Mouse (Mus musculus): Measurements from ENCODE around the gene Qars. TPM values are rescaled to one million over a fixed set of nuclear protein-coding genes. Genes with fewer than 3 reads are reported as not detected.

The Qars gene
- polyA plus RNA-seq, 1 experiment from 2014 or later: 138 TPM

- Histone ChIP-seq H3K27ac (replicated peaks; ENCODE audit: low read depth, low read length) (no peak overlapping the region), H3K4me3 (ENCODE audit: low read depth, low read length) (no peak overlapping the region), H3K36me3 (ENCODE audit: control insufficient read depth, insufficient read depth, low read length) (peaks cover 15% of the 10 kb centered on the region; the same call in 1 of the 2 replicates), H3K9ac (ENCODE audit: low read length) (no peak overlapping the region), H3K4me1 (ENCODE audit: control insufficient read depth, insufficient read depth, low read length) (peaks cover 7% of the 10 kb centered on the region), H3K27me3 (ENCODE audit: control insufficient read depth, insufficient read depth, low read length) (no peaks in the 10 kb centered on the region), H3K4me2 (ENCODE audit: low read depth, severe bottlenecking) (no peak overlapping the region), H3K9me3 (ENCODE audit: control insufficient read depth, low read length) (no peaks in the 10 kb centered on the region)
- WGBS: 95% methylated on average over 18 of the region's 18 CpGs
- DNase-seq (ENCODE audit: low spot score) (no peak), ATAC-seq (ENCODE audit: insufficient number of reproducible peaks, low FRiP score, low TSS enrichment, low read depth) (no peak)
Observed at GRCm38 (mm10) chr9:108483051-108483790, 24.3 kb upstream of the Qars start.

- no peak overlapping the region for H3K27ac ChIP-seq (replicated peaks; ENCODE audit: low read depth, low read length)
- peaks cover 16% of the 10 kb centered on the region; the same call in 1 of the 2 replicates for H3K36me3 ChIP-seq (ENCODE audit: control insufficient read depth, insufficient read depth, low read length)
- peaks cover 7% of the 10 kb centered on the region for H3K4me1 ChIP-seq (ENCODE audit: control insufficient read depth, insufficient read depth, low read length)
- H3K9me3 ChIP-seq (ENCODE audit: control insufficient read depth, low read length): no peaks in the 10 kb centered on the region
- 93% methylated on average over 15 of the region's 15 CpGs for WGBS
- DNase-seq (ENCODE audit: low spot score): no peak
- no peak overlapping the region for H3K4me2 ChIP-seq (ENCODE audit: low read depth, severe bottlenecking)
- H3K9ac ChIP-seq (ENCODE audit: low read length): no peak overlapping the region
- H3K4me3 ChIP-seq (ENCODE audit: low read depth, low read length): no peak overlapping the region
- H3K27me3 ChIP-seq (ENCODE audit: control insufficient read depth, insufficient read depth, low read length): no peaks in the 10 kb centered on the region
- ATAC-seq (ENCODE audit: insufficient number of reproducible peaks, low FRiP score, low TSS enrichment, low read depth): no peak
Observed at GRCm38 (mm10) chr9:108484021-108484420, 23.5 kb upstream of the Qars start.

GRCm38 (mm10) chr9:108485301-108485875, 22.1 kb upstream of the Qars start:
- H3K27ac ChIP-seq (replicated peaks; ENCODE audit: low read depth, low read length): no peak overlapping the region
- peaks cover 21% of the 10 kb centered on the region; the same call in 1 of the 2 replicates for H3K36me3 ChIP-seq (ENCODE audit: control insufficient read depth, insufficient read depth, low read length)
- ATAC-seq (ENCODE audit: insufficient number of reproducible peaks, low FRiP score, low TSS enrichment, low read depth) (no peak), DNase-seq (ENCODE audit: low spot score) (no peak)
- no peaks in the 10 kb centered on the region for H3K9me3 ChIP-seq (ENCODE audit: control insufficient read depth, low read length)
- no peaks in the 10 kb centered on the region for H3K27me3 ChIP-seq (ENCODE audit: control insufficient read depth, insufficient read depth, low read length)
- H3K9ac ChIP-seq (ENCODE audit: low read length): no peak overlapping the region
- WGBS: 96% methylated on average over 19 of the region's 19 CpGs
- H3K4me3 ChIP-seq (ENCODE audit: low read depth, low read length): no peak overlapping the region
- no peak overlapping the region for H3K4me2 ChIP-seq (ENCODE audit: low read depth, severe bottlenecking)
- peaks cover 6% of the 10 kb centered on the region for H3K4me1 ChIP-seq (ENCODE audit: control insufficient read depth, insufficient read depth, low read length)

- Histone ChIP-seq H3K27me3 (ENCODE audit: control insufficient read depth, insufficient read depth, low read length) (no peaks in the 10 kb centered on the region), H3K4me1 (ENCODE audit: control insufficient read depth, insufficient read depth, low read length) (peaks cover 13% of the 10 kb centered on the region), H3K36me3 (ENCODE audit: control insufficient read depth, insufficient read depth, low read length) (peaks cover 21% of the 10 kb centered on the region; the same call in 1 of the 2 replicates), H3K4me2 (ENCODE audit: low read depth, severe bottlenecking) (no peak overlapping the region), H3K27ac (replicated peaks; ENCODE audit: low read depth, low read length) (no peak overlapping the region), H3K9me3 (ENCODE audit: control insufficient read depth, low read length) (no peaks in the 10 kb centered on the region), H3K4me3 (ENCODE audit: low read depth, low read length) (no peak overlapping the region), H3K9ac (ENCODE audit: low read length) (0 out of 2 replicates have a peak overlapping the region, but pooled peaks have one; percentile 17)
- WGBS: 91% methylated on average over 8 of the region's 8 CpGs
- ATAC-seq (ENCODE audit: insufficient number of reproducible peaks, low FRiP score, low TSS enrichment, low read depth): no peak
- DNase-seq (ENCODE audit: low spot score): no peak
Observed at GRCm38 (mm10) chr9:108486973-108487530, 20.5 kb upstream of the Qars start.

- no peak for ATAC-seq (ENCODE audit: insufficient number of reproducible peaks, low FRiP score, low TSS enrichment, low read depth)
- Histone ChIP-seq H3K4me3 (ENCODE audit: low read depth, low read length) (no peak overlapping the region), H3K9ac (ENCODE audit: low read length) (no peak overlapping the region), H3K4me1 (ENCODE audit: control insufficient read depth, insufficient read depth, low read length) (peaks cover 15% of the 10 kb centered on the region), H3K4me2 (ENCODE audit: low read depth, severe bottlenecking) (no peak overlapping the region), H3K36me3 (ENCODE audit: control insufficient read depth, insufficient read depth, low read length) (peaks cover 23% of the 10 kb centered on the region; the same call in 1 of the 2 replicates), H3K27ac (replicated peaks; ENCODE audit: low read depth, low read length) (no peak overlapping the region), H3K27me3 (ENCODE audit: control insufficient read depth, insufficient read depth, low read length) (no peaks in the 10 kb centered on the region), H3K9me3 (ENCODE audit: control insufficient read depth, low read length) (no peaks in the 10 kb centered on the region)
- no peak for DNase-seq (ENCODE audit: low spot score)
- WGBS: 93% methylated on average over 17 of the region's 17 CpGs
Observed at GRCm38 (mm10) chr9:108488403-108488802, 19.1 kb upstream of the Qars start.

- DNase-seq (ENCODE audit: low spot score) (no peak), ATAC-seq (ENCODE audit: insufficient number of reproducible peaks, low FRiP score, low TSS enrichment, low read depth) (no peak)
- H3K9me3 ChIP-seq (ENCODE audit: control insufficient read depth, low read length): no peaks in the 10 kb centered on the region
- H3K36me3 ChIP-seq (ENCODE audit: control insufficient read depth, insufficient read depth, low read length): peaks cover 27% of the 10 kb centered on the region; the same call in 1 of the 2 replicates
- WGBS: 94% methylated on average over 20 of the region's 20 CpGs
- H3K4me1 ChIP-seq (ENCODE audit: control insufficient read depth, insufficient read depth, low read length): peaks cover 15% of the 10 kb centered on the region
- H3K9ac ChIP-seq (ENCODE audit: low read length): no peak overlapping the region
- H3K4me3 ChIP-seq (ENCODE audit: low read depth, low read length): no peak overlapping the region
- no peak overlapping the region; the same call in 1 of the 2 replicates for H3K27ac ChIP-seq (replicated peaks; ENCODE audit: low read depth, low read length)
- H3K27me3 ChIP-seq (ENCODE audit: control insufficient read depth, insufficient read depth, low read length): no peaks in the 10 kb centered on the region
- no peak overlapping the region for H3K4me2 ChIP-seq (ENCODE audit: low read depth, severe bottlenecking)
Observed at GRCm38 (mm10) chr9:108489215-108489614, 18.3 kb upstream of the Qars start.

GRCm38 (mm10) chr9:108489702-108490558, 17.6 kb upstream of the Qars start:
- no peaks in the 10 kb centered on the region for H3K27me3 ChIP-seq (ENCODE audit: control insufficient read depth, insufficient read depth, low read length)
- peak overlapping the region; percentile 82 for H3K9ac ChIP-seq (ENCODE audit: low read length)
- ATAC-seq (ENCODE audit: insufficient number of reproducible peaks, low FRiP score, low TSS enrichment, low read depth): peak; percentile 24
- peak overlapping the region; percentile 88 for H3K4me2 ChIP-seq (ENCODE audit: low read depth, severe bottlenecking)
- H3K27ac ChIP-seq (replicated peaks; ENCODE audit: low read depth, low read length): peak overlapping the region; percentile 92
- peak; percentile 23 for DNase-seq (ENCODE audit: low spot score)
- H3K9me3 ChIP-seq (ENCODE audit: control insufficient read depth, low read length): no peaks in the 10 kb centered on the region
- H3K4me1 ChIP-seq (ENCODE audit: control insufficient read depth, insufficient read depth, low read length): peaks cover 15% of the 10 kb centered on the region
- H3K4me3 ChIP-seq (ENCODE audit: low read depth, low read length): peak overlapping the region; percentile 85
- H3K36me3 ChIP-seq (ENCODE audit: control insufficient read depth, insufficient read depth, low read length): peaks cover 33% of the 10 kb centered on the region
- 69% methylated on average over 26 of the region's 26 CpGs for WGBS

Data from limb, embryonic 11.5 days (tissue).